Mouse (Mus musculus): Measurements from ENCODE around the gene Cntn2.

GRCm38 (mm10) chr1:132557901-132558631 lies 15.0 kb upstream of the Cntn2 start:
- TF ChIP-seq CTCF (IDR thresholded peaks at IDR 0.05) (no peak), EP300 (IDR thresholded peaks at IDR 0.05) (no peak)

Data from lung, postnatal 0 days (tissue).